Mouse (Mus musculus) C2C12 (cell line): Measurements from ENCODE around the gene Plpp6. TPM values are rescaled to one million over a fixed set of nuclear protein-coding genes. Genes with fewer than 3 reads are reported as not detected.

Experiments used
- H3K27me3 ChIP-seq: one replicate; pipeline ENCODE4 v1.6.1; 2011; ENCODE audit not compliant: control insufficient read depth, insufficient read depth, insufficient read length
- H3K36me3 ChIP-seq: one replicate; pipeline ENCODE4 v1.6.1; 2011; ENCODE audit not compliant: control insufficient read depth, insufficient read depth
- H3K4me3 ChIP-seq: one replicate; pipeline ENCODE4 v1.5.1; 2011; ENCODE audit warnings: mild to moderate bottlenecking, control low read depth; ENCODE audit not compliant: poor library complexity, insufficient read depth, severe bottlenecking
- H3K79me2 ChIP-seq: one replicate; pipeline ENCODE4 v1.6.1; 2011; ENCODE audit not compliant: control insufficient read depth, insufficient read depth
- H3K79me3 ChIP-seq: one replicate; pipeline ENCODE4 v1.6.1; 2011; ENCODE audit warnings: low read depth, control low read depth
- H3ac ChIP-seq: one replicate; pipeline ENCODE3; 2011; ENCODE audit warnings: low read depth; ENCODE audit not compliant: control insufficient read depth, insufficient read length
- CEBPB ChIP-seq: IDR thresholded peaks from one replicate; pipeline ENCODE4 v1.6.1; 2011; ENCODE audit warnings: low read depth, mild to moderate bottlenecking, control low read depth, moderate library complexity
- CTCF ChIP-seq: IDR thresholded peaks from one replicate; pipeline ENCODE4 v1.5.1; 2011; ENCODE audit not compliant: control insufficient read depth, insufficient read depth, insufficient read length
- FOSL1 ChIP-seq: IDR thresholded peaks from one replicate; pipeline ENCODE4 v1.8.0; 2011; ENCODE audit warnings: mild to moderate bottlenecking, low read length; ENCODE audit not compliant: poor library complexity, insufficient read depth, severe bottlenecking
- MAX ChIP-seq: IDR thresholded peaks from one replicate; pipeline ENCODE4 v1.6.1; 2011; ENCODE audit warnings: mild to moderate bottlenecking, control low read depth
- MYOD1 ChIP-seq: IDR thresholded peaks from one replicate; pipeline ENCODE4 v1.6.1; 2011; ENCODE audit warnings: low read depth; ENCODE audit not compliant: control insufficient read depth, insufficient read length
- MYOG ChIP-seq: IDR thresholded peaks from one replicate; pipeline ENCODE4 v1.6.1; 2011; ENCODE audit not compliant: control insufficient read depth, insufficient read length; ENCODE audit errors: extremely low read depth
- USF1 ChIP-seq: IDR thresholded peaks from one replicate; pipeline ENCODE4 v1.6.1; 2011; ENCODE audit warnings: low read depth, mild to moderate bottlenecking, control low read depth, moderate library complexity
- polyA plus RNA-seq: library from polyadenylated mRNA; unstranded; fragments of >200 nt; fragmentation: generic; extraction: Trizol; gene quantifications from one replicate; pipeline ENCODE4 v1.2.1, GENCODE M21; 2012; ENCODE audit warnings: missing spikeins

The Plpp6 gene
- polyA plus RNA-seq, 1 experiment, result 1.3 TPM

DNA sequence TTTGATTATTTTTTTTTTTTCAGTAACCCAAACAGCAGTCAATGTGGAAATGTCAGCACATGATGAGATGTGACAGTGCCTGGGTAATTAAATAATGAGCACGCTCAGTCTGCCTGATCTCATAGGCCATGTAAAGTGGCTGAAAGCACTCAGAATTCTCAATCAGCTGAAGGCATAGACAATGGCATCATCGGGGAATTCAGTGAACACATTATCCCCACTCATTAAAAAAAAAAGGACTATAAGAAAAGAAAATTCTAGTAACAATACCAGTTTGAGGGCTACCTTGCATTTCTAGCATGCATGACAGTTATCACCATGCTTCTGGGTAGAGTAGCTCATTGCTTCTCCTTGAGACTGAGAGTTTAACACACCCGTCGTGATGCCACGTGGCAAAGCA lies 12.5 kb upstream of the Plpp6 start:
- H3K27me3 ChIP-seq, result peaks cover 10% of the 10 kb centered on the region
- no peak overlapping the region for H3ac ChIP-seq
- H3K79me2 ChIP-seq, result no peaks in the 10 kb centered on the region
- H3K79me3 ChIP-seq, result no peaks in the 10 kb centered on the region
- H3K4me3 ChIP-seq, result no peak overlapping the region
- no peaks in the 10 kb centered on the region for H3K36me3 ChIP-seq
- TF ChIP-seq CTCF (no peak), FOSL1 (no peak), MYOD1 (no peak), USF1 (no peak), CEBPB (no peak), MAX (no peak), MYOG (no peak)

DNA sequence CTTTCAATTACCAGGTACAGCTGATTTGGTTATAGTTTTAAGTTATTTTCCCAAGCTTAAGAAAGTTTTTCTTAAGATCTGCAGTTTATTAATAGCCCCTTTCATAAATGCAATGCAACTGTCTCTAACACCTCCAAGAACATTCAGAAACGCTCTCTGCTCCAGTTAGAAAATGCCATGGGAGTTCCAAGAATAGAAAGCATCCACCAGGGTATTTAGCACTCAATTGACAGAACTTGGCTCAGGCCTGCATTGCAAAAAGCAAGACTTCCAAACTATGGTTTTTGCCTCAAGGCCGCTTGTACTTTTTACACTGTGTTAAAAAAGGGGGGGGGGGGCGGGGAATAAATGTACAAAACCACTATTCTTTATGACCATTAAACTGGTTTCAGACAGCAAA lies 640 bp upstream of the Plpp6 start:
- no peak overlapping the region for H3K4me3 ChIP-seq

GRCm38 (mm10) chr19:28963513-28963841 lies 276 bp upstream of the Plpp6 start:
- Histone ChIP-seq H3ac (no peak overlapping the region), H3K79me2 (no peaks in the 10 kb centered on the region), H3K36me3 (no peaks in the 10 kb centered on the region), H3K79me3 (no peaks in the 10 kb centered on the region), H3K27me3 (no peaks in the 10 kb centered on the region), H3K4me3 (peak overlapping the region; percentile 38)
- TF ChIP-seq FOSL1 (no peak), CTCF (no peak), MYOD1 (no peak), MYOG (no peak)

More for the DNA sequence above, 640 bp upstream of the Plpp6 start:
- H3K36me3 ChIP-seq, result no peaks in the 10 kb centered on the region
- TF ChIP-seq CEBPB (no peak), USF1 (no peak), CTCF (no peak), FOSL1 (no peak), MYOD1 (no peak), MAX (no peak), MYOG (no peak)
- H3K27me3 ChIP-seq, result no peaks in the 10 kb centered on the region
- H3K79me2 ChIP-seq, result no peaks in the 10 kb centered on the region
- no peak overlapping the region for H3ac ChIP-seq
- no peaks in the 10 kb centered on the region for H3K79me3 ChIP-seq

DNA sequence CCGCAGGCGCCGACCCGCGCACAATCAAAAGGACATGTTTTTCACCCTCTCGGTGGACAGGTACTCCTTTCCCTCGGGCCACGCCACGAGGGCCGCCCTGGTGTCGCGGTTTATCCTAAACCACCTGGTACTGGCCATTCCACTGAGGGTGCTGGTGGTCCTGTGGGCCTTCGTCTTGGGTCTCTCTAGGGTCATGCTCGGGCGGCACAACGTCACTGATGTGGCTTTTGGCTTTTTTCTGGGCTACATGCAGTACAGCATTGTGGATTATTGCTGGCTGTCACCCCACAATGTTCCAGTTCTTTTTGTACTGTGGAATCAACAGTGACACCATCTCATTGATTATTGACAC lies 775 bp downstream of the Plpp6 start:
- no peaks in the 10 kb centered on the region for H3K79me3 ChIP-seq
- H3K4me3 ChIP-seq, result peak overlapping the region; percentile 38
- no peaks in the 10 kb centered on the region for H3K27me3 ChIP-seq
- H3K36me3 ChIP-seq, result no peaks in the 10 kb centered on the region
- H3ac ChIP-seq, result peak overlapping the region; percentile 19
- TF ChIP-seq CEBPB, result no peak
- TF ChIP-seq MYOG, result no peak
- TF ChIP-seq USF1, result no peak
- TF ChIP-seq FOSL1, result no peak
- no peak for TF ChIP-seq MAX
- no peak for TF ChIP-seq CTCF
- TF ChIP-seq MYOD1, result no peak
- no peaks in the 10 kb centered on the region for H3K79me2 ChIP-seq

DNA sequence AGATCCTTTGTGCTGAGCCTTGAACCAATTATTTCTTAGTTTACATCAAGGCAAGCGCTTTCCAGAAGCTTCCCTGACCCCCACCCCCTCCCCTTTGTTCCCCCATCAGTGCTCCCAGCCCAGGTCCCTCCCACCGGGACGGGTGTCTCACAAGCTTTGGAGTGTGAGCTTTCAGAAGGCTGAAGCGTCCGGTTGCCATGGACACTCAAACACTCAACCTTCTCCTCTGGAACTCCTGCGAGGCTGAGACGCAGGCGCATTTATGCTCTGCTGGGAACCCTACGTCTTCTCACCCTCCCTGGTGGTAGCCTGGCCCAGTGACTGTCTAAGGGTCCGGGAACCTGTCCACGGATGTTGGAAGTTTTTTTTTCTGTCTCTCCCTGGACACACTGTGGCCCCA lies 3.9 kb downstream of the Plpp6 start, which contains the start of gene 4430402I18Rik:
TSS of gene 4430402I18Rik (minus strand) at position 149 of the 400 bp plus-strand sequence.
- no peak for TF ChIP-seq MAX
- no peak for TF ChIP-seq MYOG
- TF ChIP-seq CEBPB, result no peak
- TF ChIP-seq USF1, result no peak
- TF ChIP-seq FOSL1, result no peak
- TF ChIP-seq MYOD1, result no peak
- no peak for TF ChIP-seq CTCF
- no peak within 1 kb of the TSS for H3K4me3 ChIP-seq
- no peaks in the 10 kb centered on the region for H3K79me3 ChIP-seq

DNA sequence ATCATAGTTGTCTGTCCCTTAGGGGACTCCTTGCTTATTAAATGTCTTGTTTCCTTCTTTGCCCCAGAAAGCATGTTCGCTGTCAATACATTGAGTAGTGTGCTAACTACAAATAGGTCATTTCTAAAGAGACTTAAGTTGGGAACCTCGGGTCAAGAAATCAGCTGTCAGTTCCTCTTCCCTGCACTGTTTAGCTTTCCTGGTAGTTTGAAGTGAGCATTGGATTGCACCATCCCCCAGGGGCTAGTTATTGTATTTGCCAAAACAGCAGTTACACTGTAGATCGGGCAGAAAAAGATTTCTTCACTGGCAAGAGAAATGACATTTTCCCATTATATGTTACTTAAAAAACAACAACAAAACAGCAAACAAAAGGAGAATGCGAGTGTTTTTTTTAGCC lies 4.4 kb downstream of the Plpp6 start:
- Histone ChIP-seq H3K27me3 (no peaks in the 10 kb centered on the region), H3ac (no peak overlapping the region), H3K79me3 (no peaks in the 10 kb centered on the region), H3K4me3 (no peak overlapping the region), H3K36me3 (no peaks in the 10 kb centered on the region), H3K79me2 (no peaks in the 10 kb centered on the region)
- TF ChIP-seq USF1 (no peak), CTCF (no peak), CEBPB (no peak), MYOD1 (no peak), FOSL1 (no peak), MYOG (no peak), MAX (no peak)

More for the DNA sequence above, 3.9 kb downstream of the Plpp6 start, which contains the start of gene 4430402I18Rik:
- H3K27me3 ChIP-seq, result no peaks in the 10 kb centered on the region
- H3K79me2 ChIP-seq, result no peaks in the 10 kb centered on the region
- no peak within 1 kb of the TSS for H3ac ChIP-seq
- H3K36me3 ChIP-seq, result no peaks in the 10 kb centered on the region
